Mouse (Mus musculus) v-Abl transformed pro-B cells (cell line): ENCODE measurements around the gene Lin7b.
"Not testable (repeated sequence)": the region's sequence is repeated elsewhere in the genome, so short reads cannot be mapped to it uniquely, and the experiment has no call there.

Source experiments
- in situ Hi-C, 2 experiments: fragments of 400-800 bp; cut with MboI; formaldehyde crosslinking; loops; one replicate each; pipeline ENCODE4 v1.15.1; 2025; ENCODE audit not compliant: unreplicated experiment in 2 of 2

Lin7b gene

GRCm38 (mm10) chr7:45396337-45396775 lies 26.0 kb upstream of the Lin7b start:
- in situ Hi-C loops: loop anchor here in 1 of 2 experiments (5.0 kb wide), 1 partner anchor 89 kb away; no protein-coding TSS in a partner anchor

DNA sequence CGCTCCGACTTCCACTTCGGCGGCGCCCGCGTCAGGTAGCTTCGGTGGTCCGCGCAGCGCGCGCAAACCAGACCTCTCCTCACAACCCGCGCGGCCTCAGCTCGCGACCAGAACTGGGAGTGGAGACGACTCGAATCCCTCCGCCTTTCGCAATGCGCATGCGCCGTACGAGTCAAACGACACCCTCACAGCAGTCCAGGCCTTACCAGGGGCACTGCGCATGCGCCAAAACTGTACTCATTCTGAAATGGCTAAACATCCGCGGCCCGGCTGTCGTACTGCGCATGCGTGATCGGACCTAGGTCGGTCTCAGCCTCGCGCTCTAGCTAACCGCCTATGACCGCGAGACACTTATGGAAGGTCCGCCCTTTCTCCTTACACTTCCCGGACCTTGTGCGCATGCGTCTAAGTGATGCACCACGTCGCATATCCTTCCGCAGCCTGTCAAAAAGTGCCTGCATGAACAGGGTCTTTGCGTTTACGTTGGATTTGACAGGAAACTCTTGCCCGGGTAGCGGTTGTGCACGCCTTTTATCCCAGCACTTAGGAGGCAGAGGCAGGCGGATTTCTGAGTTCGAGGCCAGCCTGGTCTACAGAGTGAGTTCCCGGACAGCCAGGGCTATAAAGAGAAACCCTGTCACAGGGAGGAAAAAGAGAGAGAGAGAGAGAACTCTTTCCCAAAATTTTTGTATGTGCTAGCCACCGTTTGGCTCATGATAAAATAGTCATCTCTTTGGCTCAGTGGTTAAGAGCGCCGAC lies 25.4 kb upstream of the Lin7b start, which contains the start of gene Snrnp70:
Gene Snrnp70 (minus strand): TSS at position 165 of the 759 bp plus-strand sequence.
- in situ Hi-C loops: loop anchor here in 1 of 2 experiments (5.0 kb wide), 1 partner anchor 88 kb away; no protein-coding TSS in a partner anchor

DNA sequence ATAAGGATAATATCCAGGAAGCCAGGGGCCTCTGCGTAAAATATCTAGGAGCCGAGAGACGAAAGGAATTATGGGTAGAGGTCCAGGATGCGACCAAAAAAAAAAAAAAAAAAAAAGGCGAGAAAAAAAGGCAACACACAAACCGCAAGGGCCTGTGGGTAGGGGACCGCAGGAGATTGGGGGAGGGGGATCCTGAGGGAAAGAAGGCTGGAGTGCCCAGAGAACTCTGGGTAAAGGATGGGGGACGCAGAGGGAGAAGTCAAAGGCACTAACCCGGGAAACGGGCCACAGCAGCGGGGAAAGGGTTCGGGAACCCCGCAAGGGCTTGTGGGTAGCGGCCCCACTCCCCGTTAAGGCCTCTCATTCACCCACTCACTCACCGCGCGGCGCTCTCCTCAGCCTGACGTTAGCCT lies 24.8 kb upstream of the Lin7b start:
- in situ Hi-C loops: loop anchor here in 1 of 2 experiments (5.0 kb wide), 1 partner anchor 88 kb away; no protein-coding TSS in a partner anchor

- in situ Hi-C loops: no loop called here
These were observed 15.7 kb upstream of the Lin7b start for GRCm38 (mm10) chr7:45386077-45386476.

GRCm38 (mm10) chr7:45376057-45376456 lies 5.7 kb upstream of the Lin7b start:
- in situ Hi-C loops: no loop called here

- in situ Hi-C loops: no loop called here
These were observed 4.2 kb upstream of the Lin7b start for GRCm38 (mm10) chr7:45374620-45375019.

GRCm38 (mm10) chr7:45372371-45372770 lies 2.0 kb upstream of the Lin7b start:
- in situ Hi-C loops: no loop called here

DNA sequence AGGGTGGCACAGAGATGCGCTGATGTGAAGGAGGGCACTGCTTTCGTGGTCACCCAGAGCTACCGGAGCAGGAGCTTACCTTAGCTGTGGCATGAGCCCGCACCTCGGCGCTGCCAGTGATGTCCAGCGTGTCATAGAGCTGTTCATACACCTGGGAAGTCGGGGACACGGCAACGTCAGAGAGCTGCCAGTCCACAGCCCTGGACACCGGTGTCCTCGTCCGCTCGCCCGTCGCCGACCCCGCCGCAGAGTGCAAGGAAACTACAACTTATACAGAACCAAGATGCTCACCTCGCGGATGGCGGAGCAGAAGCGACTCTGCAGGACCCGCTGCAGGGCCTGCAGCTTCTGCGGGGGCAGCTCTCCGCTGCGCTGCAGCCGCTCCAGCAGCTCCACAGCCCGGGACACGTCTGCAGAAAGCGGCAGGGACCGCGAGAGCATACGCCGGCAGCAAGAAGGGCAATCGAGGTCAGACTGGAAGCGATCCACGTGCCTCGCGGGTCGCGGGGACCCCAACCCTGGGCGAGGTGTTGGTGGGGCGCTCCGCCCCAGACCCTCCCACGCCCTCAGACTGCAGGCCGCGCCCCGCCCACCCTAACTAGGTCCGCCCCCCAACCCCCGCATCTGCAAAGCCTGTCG lies 428 bp downstream of the Lin7b start:
- in situ Hi-C loops: no loop called here

DNA sequence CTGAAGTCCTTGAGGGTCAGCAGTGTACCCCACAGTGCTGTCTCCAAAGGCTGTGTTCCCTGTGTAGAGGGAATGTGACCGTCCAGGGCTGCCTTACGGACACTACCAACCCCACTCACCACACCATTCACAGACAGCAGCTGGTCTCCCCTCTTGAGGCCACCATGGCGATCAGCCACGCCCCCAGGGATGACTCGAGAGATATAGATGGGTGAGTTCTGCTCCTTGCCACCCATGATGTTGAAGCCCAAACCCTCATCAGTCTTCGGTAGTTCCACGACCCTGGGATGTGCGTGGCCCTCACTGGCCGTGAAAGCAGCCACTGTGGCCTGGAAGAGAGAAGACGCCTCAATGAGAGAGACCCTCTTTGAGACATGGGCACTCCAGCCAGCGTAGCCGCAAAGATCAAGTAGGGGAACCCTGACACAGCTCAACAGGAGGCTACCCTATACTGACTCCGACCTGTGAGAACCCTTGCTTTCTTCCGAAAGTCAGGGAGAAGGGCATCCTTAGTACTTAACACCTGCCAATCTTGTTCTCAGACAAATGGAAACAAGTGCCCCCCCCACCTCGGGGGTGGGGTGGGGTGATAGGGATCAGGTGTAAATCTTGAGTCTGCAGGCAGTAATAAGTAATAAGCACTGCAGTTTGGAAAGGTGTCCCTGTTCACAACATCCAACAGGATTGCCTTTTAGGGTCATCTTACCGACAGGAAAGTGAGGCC lies 1.2 kb downstream of the Lin7b start:
- in situ Hi-C loops: no loop called here

- in situ Hi-C loops: no loop called here
These were observed 2.2 kb downstream of the Lin7b start for GRCm38 (mm10) chr7:45368178-45368577.

GRCm38 (mm10) chr7:45367020-45367880 lies 3.1 kb downstream of the Lin7b start:
- in situ Hi-C loops: no loop called here

DNA sequence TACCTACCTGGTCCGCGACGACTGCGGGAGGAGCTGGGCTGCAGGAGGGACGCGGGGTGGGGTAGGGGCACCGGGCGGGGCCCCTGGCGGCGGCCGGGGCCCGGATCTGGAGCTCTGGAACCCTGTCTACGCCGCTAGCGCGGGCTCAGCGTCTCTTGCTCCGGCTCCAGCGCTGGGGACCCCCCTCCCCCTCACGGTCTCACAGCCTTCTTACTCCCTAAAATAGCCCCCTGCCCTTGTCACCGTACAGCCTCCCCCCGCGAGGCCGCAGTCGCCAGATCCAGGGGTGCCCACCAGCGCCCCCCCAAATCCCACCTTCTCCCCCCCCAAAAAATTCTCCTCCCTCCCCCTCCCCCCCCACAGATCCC lies 3.7 kb downstream of the Lin7b start, which contains the start of gene Ppfia3:
Gene Ppfia3 (minus strand): TSS at position 368 of the 368 bp plus-strand sequence.
- in situ Hi-C loops: no loop called here

GRCm38 (mm10) chr7:45365742-45366651 lies 4.4 kb downstream of the Lin7b start:
- in situ Hi-C loops: no loop called here

DNA sequence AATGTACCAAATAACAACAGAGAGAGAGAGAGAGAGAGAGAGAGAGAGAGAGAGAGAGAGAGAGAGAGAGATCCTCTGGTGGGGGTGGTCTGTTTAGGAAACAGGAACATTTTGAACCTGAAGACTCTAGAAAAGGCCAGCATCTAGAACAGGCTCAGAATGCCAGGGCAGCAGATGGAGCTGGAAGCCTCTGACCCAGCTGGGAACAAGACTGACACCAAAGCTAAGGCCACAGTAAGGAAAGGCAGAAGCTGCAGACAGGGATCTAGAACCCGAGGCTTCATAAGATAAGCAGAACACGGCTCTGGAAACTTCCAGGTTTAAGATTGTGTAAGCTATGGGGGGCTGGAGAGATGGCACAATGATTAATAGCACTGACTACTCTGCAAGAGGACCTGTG lies 6.4 kb downstream of the Lin7b start:
- in situ Hi-C loops: no loop called here

DNA sequence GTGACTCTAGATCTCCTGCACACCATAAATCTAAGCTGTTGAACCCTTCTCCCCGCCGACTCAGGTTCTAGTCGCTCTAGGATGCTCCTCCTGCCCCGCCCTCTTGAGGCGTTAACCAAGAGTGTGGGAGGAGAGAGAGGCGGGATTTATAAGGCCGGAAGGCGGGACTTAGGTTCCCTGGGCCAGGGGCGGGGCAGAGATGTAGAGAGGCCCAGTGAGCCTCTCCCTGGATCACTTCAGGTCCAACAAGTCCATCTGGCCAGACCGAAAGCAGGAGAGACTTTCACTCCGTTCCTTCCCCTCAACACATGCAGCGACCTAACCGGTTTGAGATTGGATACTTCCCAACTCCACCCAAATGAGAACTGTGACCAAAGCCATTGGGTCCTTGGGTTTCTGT lies 7.6 kb downstream of the Lin7b start:
- in situ Hi-C loops: no loop called here

DNA sequence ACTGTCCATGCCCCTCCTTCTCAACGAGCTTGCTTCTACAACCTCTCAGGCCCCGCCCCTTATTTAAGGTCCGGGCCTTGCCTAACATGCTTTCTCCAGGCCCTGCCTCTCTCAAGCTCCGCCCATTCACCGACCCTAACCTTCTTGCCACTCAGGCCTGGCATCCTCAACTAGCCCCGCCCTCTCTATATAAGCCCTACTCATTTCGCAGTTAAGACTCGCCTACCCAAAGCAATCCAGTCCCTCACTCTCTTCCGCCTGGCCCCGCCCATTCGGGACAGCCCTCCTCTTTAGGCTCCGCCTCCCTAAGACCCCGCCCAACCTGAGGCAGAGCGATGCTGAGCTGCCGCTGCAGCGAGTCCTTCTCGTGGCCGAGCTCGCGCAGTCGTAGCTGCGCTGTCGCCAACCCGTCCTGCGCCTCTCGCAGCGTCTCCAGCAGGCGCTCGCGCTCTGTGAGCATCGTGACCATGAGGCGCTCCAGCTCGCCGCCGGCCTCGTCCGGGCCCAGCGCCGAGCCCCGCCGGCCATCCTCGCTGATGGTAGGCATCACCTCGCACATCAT lies 9.1 kb downstream of the Lin7b start:
- in situ Hi-C loops: no loop called here

DNA sequence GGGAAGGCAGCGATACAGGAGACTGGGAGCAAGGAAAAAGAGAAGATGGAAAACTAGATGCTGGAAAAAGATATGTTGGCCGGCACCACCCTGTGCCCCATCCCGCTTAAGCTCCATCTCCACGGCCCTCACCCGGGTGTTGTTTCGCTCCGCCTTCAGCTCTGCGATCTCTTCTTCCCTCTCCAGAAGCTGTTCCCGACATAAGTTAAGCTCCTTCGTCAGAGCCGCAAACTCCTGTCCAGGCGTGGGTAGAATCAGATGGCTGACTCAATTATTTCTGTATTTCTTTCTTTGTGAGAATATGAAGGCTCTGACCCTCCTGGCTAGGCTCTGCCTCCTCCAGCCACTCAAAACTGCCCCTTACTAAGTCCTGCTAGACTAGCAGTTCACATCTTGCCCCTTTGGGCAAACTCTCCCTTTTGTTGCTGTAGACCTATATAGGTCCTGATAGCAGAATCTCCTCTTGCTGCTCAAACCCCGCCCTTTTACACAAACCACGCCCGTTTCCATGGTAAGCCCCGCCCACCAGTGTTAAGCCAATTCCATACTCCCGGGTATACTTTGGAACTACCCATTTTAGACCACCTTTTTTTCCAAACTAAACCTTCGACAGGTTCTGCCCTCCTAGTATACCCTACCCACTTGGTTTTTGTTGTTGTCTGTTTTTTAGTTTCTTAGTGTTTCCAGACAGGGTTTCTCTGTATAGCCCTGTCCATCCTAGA lies 9.8 kb downstream of the Lin7b start:
- in situ Hi-C loops: no loop called here

DNA sequence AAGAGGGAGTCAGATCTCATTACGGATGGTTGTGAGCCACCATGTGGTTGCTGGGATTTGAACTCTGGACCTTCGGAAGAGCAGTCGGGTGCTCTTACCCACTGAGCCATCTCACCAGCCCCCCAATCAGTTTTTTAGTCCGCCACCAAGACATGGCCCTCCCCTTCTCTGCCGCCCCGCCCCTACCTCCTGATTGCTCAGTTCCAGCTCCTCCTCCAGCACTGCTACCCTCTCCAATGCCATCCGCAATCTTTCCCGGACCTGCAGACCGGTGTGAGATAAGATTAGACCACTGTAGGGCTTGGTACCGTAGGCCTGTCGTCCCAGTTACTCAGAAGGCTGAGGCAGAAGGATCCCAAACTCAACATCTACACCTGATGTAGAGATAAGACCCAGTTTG lies 11.3 kb downstream of the Lin7b start:
- in situ Hi-C loops: not testable (repeated sequence)
